Mouse (Mus musculus) megakaryocyte-erythroid progenitor cell, adult 5-6 weeks (primary cell): ENCODE data around the gene Aff1. TPM values are rescaled to one million over a fixed set of nuclear protein-coding genes. Genes with fewer than 3 reads are reported as not detected.

Experiments
- ATAC-seq: replicated peaks from 2 replicates; pipeline ENCODE4 v1.8.0; 2016; ENCODE audit warnings: mild to moderate bottlenecking, inconsistent platforms; ENCODE audit not compliant: severe bottlenecking, poor library complexity, low FRiP score, low TSS enrichment
- total RNA-seq, 2 experiments: library from RNA; stranded (forward) in 1 of 2; stranded (reverse) in 1 of 2; fragments of 200-1000, 215-1000 nt in 1 of 2; fragments of >200 nt in 1 of 2; fragmentation: Nextera tagmentation in 1 of 2; gene quantifications; 2 replicates each; pipeline ENCODE4 v1.2.3; 2014 to 2017

The Aff1 gene
- total RNA-seq, 2 experiments from 2014 or later: 15.6 to 58.0 TPM

DNA sequence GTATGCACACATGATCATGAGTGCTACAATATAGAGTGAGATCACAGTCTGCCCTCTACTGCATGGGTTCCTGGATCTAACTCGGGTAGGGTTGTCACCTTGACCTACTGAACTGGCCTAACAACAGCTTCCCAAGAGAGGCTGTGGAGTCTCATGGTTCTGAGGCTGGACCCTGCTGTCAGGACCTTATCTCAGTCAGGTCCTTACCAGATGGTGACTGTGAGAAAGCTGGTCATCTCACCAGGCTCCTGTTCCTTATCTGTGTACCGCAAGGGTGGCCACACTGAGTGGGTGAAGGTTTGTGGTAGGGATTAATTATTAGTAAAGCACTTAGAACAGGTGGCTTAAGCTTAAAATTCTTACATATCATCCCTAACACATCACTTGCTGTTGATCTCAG lies 49.8 kb downstream of the Aff1 start:
- peak; percentile 71 for ATAC-seq

DNA sequence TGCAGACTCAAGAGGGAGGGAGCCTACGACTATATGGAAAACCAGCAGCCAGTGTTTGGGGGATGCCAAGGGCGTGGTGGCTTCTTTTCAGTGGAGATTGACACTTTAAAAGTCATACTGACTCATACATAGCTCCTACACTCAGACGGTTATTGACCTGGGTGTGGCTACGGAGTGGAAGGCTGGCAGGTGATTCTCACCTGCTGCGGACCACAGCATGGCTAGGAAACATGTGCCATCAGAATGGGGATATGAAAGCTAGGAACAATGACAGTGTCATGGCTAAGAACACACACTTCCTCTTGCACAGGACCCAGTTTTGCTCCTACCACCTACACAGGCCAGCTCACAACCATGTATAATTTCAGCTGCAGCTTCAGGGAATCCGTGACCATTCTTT lies 52.4 kb downstream of the Aff1 start:
- ATAC-seq: no peak

DNA sequence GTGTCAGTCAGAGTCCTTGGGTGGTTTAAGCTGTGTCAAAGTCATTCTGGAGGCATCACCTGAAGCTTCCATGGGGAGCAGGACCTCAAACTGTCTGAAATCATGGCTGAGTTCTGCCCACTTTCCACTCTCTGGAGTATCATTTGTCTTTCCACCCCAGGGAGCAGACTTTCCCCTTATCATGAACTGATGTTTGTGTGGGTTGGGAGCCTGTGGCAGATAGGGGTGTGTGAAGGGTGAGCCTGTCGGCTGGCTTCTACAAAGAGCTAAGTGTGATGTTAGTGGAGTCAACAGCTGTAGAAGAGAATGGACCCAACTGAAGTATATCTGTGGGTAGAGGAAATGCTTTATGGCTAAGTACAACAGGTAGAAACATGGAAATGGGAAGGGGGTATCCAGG lies 53.5 kb downstream of the Aff1 start:
- ATAC-seq: peak; percentile 67

DNA sequence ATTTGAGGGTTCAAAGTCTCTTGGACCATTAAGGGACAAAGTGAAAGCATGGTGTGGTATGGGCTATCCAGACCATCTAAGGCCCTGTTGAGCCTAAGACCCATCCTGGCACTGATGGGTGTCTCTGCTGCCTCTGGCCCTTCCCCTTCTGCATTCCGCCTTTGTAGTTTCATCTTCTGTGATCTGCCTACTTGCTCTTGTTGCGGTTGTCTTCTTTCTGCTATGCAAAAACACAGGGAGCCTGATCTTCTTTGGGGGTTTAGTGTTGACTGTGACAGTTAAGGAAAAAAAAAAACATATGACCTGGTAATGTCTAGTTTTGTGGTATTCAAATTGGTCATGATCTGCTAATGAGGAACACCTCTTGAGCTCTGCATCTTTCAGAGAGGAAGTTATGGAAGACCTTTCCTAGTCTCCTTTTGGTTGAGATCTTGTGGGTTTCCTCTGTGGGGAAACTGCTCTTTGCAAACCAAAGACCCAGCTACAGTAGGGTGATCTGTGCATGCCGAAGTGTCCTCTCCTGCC lies 54.4 kb downstream of the Aff1 start:
- no peak for ATAC-seq

DNA sequence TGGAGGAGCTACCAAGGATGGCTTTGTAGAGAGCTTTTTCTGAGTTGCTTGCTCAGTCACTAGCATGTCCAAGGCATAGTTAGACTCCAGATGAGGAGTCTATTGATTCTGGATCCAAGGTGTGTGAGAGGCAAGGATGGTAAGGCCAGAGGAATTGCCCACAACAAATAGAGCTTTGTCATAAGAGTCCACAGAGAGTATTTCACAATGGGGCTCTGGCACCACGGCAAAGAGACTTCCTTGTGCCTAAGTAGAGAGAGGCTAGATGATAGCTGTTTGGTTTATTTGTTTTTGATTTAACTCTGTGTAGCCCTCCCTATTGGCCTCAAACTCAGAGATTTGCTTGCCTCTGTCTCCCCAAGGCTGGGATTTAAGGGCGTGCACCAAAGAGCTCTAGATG lies 54.9 kb downstream of the Aff1 start:
- no peak for ATAC-seq

DNA sequence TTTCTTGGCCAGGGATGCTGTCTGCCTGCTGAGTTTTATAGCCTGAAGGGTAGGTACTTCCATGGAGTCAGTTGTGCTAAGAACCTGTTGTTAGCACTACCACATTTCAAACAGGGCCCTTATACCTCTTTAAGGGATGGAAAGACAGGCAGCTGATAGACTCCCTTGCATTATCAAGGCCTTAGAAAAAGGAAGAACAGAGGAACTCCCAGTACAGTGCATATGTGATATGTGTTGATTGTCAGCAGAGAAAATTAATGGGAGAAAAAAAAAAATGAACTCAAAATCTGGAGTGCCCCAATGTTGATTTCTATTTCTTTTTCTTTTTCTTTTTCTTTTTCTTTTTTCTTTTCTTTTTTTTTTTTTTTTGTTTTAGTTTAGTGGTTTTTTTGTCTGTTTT lies 56.2 kb downstream of the Aff1 start:
- ATAC-seq: no peak

DNA sequence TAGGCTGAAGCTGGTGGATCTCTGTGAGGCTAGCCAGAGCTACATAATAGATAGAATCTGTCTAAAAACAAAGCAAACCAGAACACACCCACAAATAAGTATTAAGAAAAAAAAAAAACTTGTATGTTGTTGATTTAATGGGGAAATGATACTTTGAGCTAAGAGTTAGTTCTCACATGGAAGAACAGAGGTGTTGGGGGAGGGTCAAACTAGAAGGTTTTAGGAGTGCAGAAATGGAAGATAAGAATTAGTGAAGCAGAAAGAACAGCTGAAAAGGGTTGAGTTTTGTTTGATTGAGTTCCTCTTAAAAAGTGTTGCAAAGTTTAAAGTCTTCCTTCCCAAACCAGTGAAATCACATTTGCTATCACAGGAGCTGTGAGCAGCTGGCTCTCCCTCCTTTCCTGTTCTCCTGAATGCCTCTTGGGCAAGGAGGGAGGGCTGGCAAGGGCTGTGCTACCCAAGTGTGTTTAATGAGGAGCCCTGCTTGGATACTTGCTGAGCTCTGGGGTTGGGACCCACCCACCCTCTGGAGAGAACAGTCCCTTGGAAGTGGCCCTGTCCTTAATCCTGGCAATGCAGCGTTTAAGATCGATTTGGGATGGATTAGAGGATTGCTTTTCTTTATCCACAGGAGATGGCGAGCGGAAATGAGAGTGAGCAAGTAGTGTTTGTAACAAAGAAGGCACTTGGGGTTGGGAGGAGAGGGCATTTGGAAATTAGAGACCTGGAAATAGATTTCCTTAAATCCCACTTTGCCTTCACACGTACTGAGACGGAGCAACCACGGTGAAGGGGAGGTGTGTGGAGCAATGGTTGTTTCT lies 57.5 kb downstream of the Aff1 start:
- ATAC-seq: no peak

DNA sequence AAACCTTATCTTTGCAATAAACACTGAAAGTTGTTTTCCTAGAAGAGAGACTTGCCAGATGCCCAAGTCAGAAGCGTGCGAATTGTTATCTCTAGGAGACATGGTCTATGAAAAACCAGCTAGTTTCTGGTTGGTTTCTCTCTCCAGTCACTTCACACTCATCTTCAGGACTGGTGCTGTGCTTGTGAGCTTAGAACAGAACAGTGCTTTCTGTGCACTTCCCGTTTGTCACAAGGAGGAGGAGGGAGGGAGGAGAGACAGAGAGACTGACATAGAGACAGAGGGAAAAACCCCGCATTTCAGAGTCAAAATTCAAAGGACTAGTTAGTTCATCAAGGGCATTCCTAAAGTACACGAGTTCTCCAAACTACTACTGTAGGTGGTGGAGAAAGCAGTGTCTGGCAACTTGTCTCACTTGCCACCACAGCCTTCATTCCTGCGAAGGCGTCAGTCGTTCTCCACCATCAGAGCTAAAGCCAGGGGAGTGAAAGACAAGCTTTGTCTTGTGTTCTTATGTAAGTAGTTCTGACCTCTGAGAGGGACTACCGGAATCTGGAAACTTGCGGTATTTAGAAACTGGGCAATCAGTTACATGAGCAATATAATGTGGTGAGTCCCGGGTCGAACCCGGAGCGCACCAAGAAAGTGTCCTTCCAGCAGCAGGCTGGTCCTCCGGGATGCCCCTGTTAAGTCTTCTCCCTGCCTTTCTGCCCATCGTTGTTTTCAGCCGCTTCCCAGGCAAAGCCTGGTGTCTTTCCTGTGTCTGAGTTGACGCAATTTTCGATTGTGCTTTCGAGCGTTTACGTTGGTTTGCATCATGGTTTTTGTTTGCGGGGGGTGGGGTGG lies 60.7 kb downstream of the Aff1 start:
- ATAC-seq: peak; percentile 56

DNA sequence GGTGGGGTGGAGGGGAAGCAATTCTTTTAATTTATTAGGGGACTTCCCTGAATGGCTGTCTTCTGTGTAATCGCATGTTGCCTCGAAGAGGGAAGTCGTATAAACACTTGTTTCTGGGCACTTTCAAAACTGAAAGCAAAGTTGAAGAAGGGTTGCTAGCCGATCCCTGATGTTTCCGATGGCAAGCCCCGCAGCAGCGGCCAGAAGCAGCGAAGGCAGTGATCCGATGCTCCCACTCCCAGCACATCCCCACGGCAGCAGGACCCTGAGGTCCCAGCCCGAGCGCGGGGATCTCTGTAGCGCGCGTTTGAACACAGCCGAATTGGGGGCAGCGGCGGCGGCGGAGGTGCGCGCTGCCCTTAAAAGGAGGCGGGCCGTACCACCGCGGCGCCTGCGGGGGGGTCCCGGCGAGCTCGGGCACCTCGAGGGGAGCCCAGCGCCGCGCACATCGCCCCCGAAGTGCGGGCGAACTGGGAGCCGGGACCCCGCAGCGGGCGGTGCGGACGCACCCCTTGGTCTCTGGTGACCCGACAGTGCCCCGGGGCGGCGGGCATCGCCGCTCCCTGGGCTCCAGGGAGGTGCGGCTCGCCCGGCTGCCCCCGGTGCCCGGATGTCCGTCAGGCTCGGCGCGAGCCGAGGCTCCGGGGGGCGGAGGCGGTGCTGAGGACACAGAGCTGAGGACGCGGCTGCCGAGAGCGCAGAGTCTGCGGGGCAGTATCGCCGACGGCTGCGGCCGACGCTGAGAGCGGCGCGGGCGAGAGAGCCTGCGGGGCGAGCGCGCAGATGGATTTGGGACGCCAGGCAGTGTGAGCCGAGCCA lies 61.5 kb downstream of the Aff1 start:
- peak; percentile 75 for ATAC-seq

DNA sequence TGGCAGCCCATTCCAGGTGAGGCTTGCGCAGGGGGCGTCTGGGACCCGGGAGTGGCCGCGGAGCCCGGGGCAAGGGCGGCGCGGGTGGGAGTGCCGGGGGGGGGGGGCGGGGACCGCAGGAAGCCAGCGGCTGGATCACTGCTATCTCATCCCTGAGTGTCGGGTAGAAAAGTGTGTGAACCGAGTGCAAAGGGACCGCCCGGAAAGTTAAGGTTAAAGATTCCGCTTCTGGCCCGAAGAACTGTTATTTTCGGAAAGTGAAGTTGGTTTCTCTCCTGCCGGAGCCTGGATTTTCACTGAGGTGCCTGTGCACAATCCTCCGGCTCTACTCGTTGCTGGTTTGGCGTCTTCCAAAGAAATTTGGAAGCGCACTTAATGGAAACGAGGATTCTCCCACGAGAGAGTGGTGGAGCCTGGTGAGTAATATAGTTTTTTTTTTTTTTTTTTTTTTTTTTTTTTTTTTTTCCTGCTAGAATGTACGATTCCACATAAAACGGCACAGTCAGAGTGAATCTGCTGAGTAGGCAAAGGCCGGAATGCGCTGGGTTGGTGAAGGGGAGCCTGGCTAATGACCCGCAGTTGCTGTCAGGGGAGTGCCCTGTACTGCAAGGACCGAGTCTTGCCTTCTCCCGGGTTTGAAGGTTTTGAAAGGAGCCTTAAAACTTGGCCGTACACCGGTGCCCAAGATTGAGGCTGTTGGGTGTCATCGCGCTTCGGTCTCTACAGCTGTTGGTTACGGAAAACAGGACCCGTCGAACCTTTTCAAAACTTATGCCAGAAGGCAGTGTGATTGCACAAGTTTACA lies 62.4 kb downstream of the Aff1 start:
- peak; percentile 25 for ATAC-seq

DNA sequence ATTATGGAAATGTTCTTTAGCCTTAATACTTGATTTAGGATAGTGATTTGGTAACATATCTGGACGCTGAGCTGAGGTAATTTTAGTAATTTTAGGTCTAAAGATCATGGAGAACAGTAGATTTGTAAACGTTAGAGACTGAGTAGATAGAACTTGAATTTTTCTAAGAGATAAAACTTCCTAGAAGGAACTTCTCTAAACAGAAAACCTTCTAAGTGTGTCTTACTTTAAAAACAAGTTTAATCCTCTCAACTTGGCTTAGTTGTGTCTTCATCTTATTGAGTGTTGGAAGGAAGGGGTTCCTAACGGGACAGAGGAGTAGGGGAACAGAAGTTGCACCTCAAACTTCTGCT lies 62.9 kb downstream of the Aff1 start:
- no peak for ATAC-seq

DNA sequence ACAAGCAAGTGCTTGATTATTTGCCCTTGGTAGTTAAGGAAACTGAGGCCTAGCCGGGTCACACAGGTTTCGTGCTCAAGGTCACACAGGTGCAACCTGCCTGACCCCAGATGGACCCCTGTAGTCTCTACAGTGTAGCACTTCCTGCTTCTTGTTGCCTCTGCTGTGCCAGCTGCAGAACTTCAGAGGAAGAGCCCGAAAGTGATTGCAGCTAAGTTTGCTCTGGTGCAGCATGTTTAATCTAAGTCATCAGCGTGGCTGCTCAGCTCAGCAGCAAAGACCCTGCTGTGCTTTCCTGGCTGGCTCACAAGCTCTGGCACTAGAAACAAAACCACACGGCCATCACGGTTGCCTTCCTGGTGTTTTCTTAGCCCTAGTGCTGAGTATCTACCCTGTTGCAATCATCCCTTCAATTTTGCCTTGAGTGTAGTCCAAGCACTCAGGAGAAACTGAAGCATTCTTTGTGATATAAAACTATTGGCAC lies 64.1 kb downstream of the Aff1 start:
- ATAC-seq: 0 out of 2 replicates have a peak, but pooled peaks have one; percentile 5

DNA sequence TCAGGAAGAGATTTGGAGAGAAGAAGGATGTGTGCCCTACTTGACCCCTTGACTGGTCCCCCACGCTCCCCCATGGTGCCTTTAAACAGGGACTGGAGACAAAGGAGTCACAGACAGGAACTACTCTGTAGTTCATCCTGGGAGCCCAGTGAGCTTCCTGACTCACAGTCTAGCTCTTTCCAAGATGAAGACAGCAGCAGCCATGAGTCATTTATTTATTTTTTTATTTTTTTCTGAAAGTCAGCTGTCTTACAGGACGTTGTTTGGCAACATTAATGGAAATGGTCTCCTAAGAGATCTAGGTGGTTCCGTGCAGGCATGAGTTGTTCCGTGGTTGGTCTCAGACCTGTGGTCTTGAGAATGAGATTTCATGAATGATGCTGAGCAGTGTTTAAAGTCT lies 66.3 kb downstream of the Aff1 start:
- ATAC-seq: no peak

DNA sequence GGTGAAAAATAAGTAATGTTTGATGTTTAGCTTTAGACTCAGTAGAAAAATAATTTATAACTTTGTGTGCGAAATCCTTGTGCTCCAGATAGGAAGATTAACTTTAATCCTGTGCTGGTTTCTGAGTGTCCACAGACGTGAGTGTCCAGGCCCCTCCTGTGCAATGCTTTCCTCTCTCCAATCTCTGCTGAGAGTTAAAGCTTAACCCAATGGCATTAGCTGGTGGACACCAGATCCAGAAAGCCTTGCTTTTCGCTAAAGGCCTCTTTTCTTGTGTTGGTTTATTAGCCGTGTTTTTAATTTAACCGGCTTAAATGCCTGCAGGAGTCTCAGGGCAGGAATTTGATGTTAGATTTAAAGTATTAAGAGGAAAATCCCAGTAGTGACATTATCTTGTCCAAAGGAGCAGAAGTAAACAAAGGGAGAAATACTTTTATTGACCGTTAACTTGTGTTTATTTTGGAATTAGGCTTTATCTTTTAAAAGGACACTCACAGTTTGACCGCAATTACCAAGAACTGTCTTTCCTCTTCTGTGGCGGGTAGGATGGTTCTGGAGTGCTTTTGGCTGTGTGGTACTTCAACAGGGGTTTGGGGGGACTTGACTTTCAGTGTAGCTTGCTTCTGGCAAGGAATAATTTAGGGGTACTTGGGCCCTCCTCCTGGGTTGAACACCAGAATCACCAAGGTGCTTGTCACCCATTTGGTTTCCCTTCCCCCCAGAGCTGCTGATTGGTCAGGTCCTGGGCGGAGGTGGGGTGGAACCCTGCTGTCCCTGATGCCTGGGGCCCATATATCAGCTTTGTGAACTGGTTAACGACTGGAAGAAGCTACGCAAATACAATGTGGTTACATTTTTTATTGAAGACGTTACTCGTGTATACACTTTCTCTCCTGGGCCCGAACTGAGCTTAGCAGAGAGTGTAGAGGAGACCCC lies 67.6 kb downstream of the Aff1 start:
- peak; percentile 69 for ATAC-seq

DNA sequence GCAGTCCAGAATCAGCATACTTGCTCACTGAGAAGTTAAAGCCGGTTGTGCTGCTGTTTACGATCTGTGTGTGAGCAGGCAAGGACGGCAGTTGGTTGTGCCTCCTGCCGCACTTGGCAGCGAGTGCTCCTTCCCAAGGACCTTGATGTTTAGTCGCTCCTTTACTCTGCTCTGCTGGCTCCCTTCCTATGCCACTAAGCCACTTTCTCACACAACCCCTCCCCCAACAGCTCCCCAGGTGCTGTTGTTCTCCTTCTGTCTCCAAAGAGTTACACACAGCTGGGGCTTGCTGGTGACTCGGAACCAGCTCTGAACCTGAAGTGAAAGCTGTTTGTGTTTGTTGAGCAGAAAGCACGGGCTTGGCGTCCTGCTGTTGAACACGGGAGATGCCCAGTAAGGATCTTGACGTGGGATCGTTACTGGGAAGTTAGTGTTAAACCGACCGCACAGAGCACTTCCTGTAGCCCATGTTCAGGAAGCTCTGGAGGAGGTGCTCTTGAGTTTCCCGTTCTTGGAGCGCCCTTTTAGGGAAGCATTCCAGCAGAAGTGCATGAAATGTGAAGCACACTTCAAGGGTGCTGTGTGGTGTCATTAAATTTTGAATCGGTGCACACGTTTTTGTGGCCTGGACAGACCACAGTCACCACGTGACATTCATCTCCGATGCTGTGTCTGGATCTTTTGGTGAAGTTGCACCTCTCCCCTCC lies 68.4 kb downstream of the Aff1 start:
- peak; percentile 27 for ATAC-seq

DNA sequence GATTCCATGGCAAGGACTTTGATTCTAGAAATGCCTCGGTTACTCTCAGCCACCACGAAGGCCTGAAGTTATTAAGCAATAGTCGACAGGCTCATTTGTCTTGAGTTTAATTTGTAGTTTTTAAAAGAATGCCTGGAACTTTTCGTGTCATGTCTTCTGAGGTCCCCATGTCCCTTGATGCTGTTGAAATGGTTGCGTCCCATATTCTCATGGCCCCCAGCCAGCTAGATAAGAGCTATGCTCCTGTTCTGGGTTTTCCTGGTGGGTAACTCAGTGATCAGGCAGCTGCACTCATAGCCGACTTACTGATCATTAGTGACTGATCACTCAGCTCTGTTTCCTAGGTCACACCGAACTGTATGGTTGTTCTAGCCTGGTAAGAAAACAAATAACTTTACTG lies 69.6 kb downstream of the Aff1 start:
- ATAC-seq: peak; percentile 9; the same call in 1 of the 2 replicates

DNA sequence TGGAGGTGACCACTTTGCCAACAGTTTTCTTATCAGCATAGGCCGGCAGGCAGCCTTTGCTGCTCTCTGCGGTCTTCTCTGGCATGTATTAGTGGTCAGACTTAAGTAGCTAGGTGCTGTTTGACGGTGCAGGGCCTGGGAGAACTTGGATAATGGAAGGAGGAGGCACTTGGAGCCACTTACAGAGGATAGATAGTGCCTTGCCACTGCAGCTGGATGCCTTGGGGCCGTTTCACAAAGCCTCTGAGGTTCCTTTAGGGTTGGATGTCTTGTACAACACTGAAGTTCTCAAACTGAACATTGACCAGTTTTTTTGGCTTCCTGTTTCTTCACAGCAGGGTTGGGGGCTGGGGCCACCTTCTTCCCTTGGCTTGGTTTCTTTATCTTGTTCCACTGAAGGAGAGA lies 70.7 kb downstream of the Aff1 start:
- peak; percentile 60 for ATAC-seq
